Mouse (Mus musculus): ENCODE data around the gene Pagr1a. TPM values are rescaled to one million over a fixed set of nuclear protein-coding genes. Genes with fewer than 3 reads are reported as not detected.
A peak's percentile ranks its signal among the peaks of the same experiment; 100 is the strongest.

The Pagr1a gene
- total and polyA plus RNA-seq, 3 experiments, result 60.2 to 85.9 TPM; not detected in 1

- TF ChIP-seq CHD2 (IDR thresholded peaks at IDR 0.05; ENCODE audit: low read length) (no peak), E2F4 (IDR thresholded peaks at IDR 0.05; ENCODE audit: borderline replicate concordance, low read depth, low read length) (no peak), TBP (IDR thresholded peaks at IDR 0.05; ENCODE audit: low read depth, low read length) (0 out of 2 replicates have a peak, but pooled peaks have one; percentile 18), SMC3 (IDR thresholded peaks at IDR 0.05; ENCODE audit: low read depth, low read length) (peak; percentile 12; the same call in 1 of the 2 replicates), HCFC1 (IDR thresholded peaks at IDR 0.05; ENCODE audit: low read depth, low read length) (peak; percentile 77), USF1 (IDR thresholded peaks at IDR 0.05; ENCODE audit: low read depth, low read length) (no peak), NRF1 (IDR thresholded peaks at IDR 0.05; ENCODE audit: insufficient read depth, low read depth, low read length, poor library complexity, severe bottlenecking) (no peak), KAT2A (conservative IDR thresholded peaks at IDR 0.05; ENCODE audit: low read depth, low read length) (no peak), MXI1 (IDR thresholded peaks at IDR 0.05; ENCODE audit: low read depth, low read length) (peak; percentile 74), TCF12 (IDR thresholded peaks at IDR 0.05; ENCODE audit: low read depth, low read length) (no peak), POLR2A (IDR thresholded peaks at IDR 0.05; ENCODE audit: control insufficient read depth in 1 of 2, insufficient read depth in 1 of 2, low read depth in 1 of 2, low read length in 2 of 2, poor library complexity in 1 of 2) (peak in 1 of 2 experiments; percentile 56; a peak in 1 of 4 replicates), ZNF384 (IDR thresholded peaks at IDR 0.05; ENCODE audit: low read depth, low read length) (no peak), ZC3H11A (IDR thresholded peaks at IDR 0.05; ENCODE audit: low read depth, low read length) (no peak), UBTF (IDR thresholded peaks at IDR 0.05; ENCODE audit: borderline replicate concordance, insufficient read depth, low read depth, low read length) (no peak), GABPA (IDR thresholded peaks at IDR 0.05; ENCODE audit: low read depth, low read length) (no peak), MAZ (IDR thresholded peaks at IDR 0.05; ENCODE audit: low read depth, low read length) (peak; percentile 38; the same call in 1 of the 2 replicates), MAFK (IDR thresholded peaks at IDR 0.05; ENCODE audit: borderline replicate concordance, low read depth, low read length) (no peak), POLR2AphosphoS5 (IDR thresholded peaks at IDR 0.05; ENCODE audit: borderline replicate concordance, low read depth, low read length) (no peak), CTCF (IDR thresholded peaks at IDR 0.05 in 2 of 3, conservative IDR thresholded peaks at IDR 0.05 in 1 of 3; ENCODE audit: control insufficient read depth in 1 of 3, insufficient read depth in 1 of 3, low read depth in 2 of 3, low read length in 3 of 3, poor library complexity in 1 of 3, severe bottlenecking in 1 of 3) (no peak), GATA1 (IDR thresholded peaks at IDR 0.05; ENCODE audit: low read depth, low read length) (no peak), RAD21 (IDR thresholded peaks at IDR 0.05; ENCODE audit: low read depth, low read length) (no peak), ZKSCAN1 (IDR thresholded peaks at IDR 0.05; ENCODE audit: low read depth, low read length) (no peak), JUND (IDR thresholded peaks at IDR 0.05; ENCODE audit: low read depth, low read length) (no peak), MYC (IDR thresholded peaks at IDR 0.05; ENCODE audit: low read depth, low read length) (no peak), ELF1 (IDR thresholded peaks at IDR 0.05; ENCODE audit: low read depth, low read length) (peak; percentile 66), POLR2AphosphoS2 (IDR thresholded peaks at IDR 0.05; ENCODE audit: low read length) (peak; percentile 85), TAL1 (IDR thresholded peaks at IDR 0.05; ENCODE audit: low read length) (no peak), CHD1 (IDR thresholded peaks at IDR 0.05; ENCODE audit: low read depth, low read length) (no peak), ZMIZ1 (IDR thresholded peaks at IDR 0.05; ENCODE audit: low read depth, low read length) (peak; percentile 57; the same call in 1 of the 2 replicates), ETS1 (IDR thresholded peaks at IDR 0.05; ENCODE audit: low read depth, low read length) (no peak), USF2 (IDR thresholded peaks at IDR 0.05; ENCODE audit: borderline replicate concordance in 1 of 2, insufficient read depth in 1 of 2, low read depth in 1 of 2, low read length in 2 of 2) (no peak), MEF2A (IDR thresholded peaks at IDR 0.05; ENCODE audit: extremely low read depth, insufficient replicate concordance, low read depth, low read length, poor library complexity, severe bottlenecking) (no peak), NELFE (IDR thresholded peaks at IDR 0.05; ENCODE audit: low read depth, low read length) (peak; percentile 48), EP300 (IDR thresholded peaks at IDR 0.05; ENCODE audit: low read depth in 1 of 2, low read length in 2 of 2) (no peak), RCOR1 (IDR thresholded peaks at IDR 0.05; ENCODE audit: low read depth, low read length) (no peak), BHLHE40 (IDR thresholded peaks at IDR 0.05; ENCODE audit: borderline replicate concordance, low read depth, low read length) (no peak), SIN3A (IDR thresholded peaks at IDR 0.05; ENCODE audit: low read length) (peak; percentile 94), MAX (IDR thresholded peaks at IDR 0.05; ENCODE audit: low read length) (0 out of 2 replicates have a peak, but pooled peaks have one; percentile 30)
- peaks cover 36% of the 10 kb centered on the region for H3K79me2 ChIP-seq (ENCODE audit: control insufficient read depth, insufficient read depth, low read length, poor library complexity)
- DNase-seq (ENCODE audit: low read depth, low spot score), result peak; percentile 82
- peaks cover 0 to 19% of the 10 kb centered on the region in 2 experiments; a peak in 3 of 4 replicates for H3K4me1 ChIP-seq (ENCODE audit: control insufficient read depth in 1 of 2, insufficient read depth in 2 of 2, low read length in 2 of 2)
- H3K27ac ChIP-seq (ENCODE audit: control insufficient read depth, low read depth, low read length), result peak within 1 kb of the TSS; percentile 70
- H3K4me3 ChIP-seq (ENCODE audit: control insufficient read depth in 1 of 2, insufficient read depth in 1 of 2, low read depth in 2 of 2, low read length in 2 of 2), result peak within 1 kb of the TSS; percentile 94 to 99
- H3K9me3 ChIP-seq (replicated peaks; ENCODE audit: insufficient read depth, low read length), result no peaks in the 10 kb centered on the region
- H3K36me3 ChIP-seq (ENCODE audit: control insufficient read depth in 1 of 2, insufficient read depth in 2 of 2, low read length in 2 of 2), result peaks cover 0 to 19% of the 10 kb centered on the region in 2 experiments; a peak in 2 of 4 replicates
- H3K9ac ChIP-seq (ENCODE audit: control insufficient read depth, low read depth, low read length, poor library complexity, severe bottlenecking), result peak within 1 kb of the TSS; percentile 83
- no peaks in the 10 kb centered on the region for H3K27me3 ChIP-seq (ENCODE audit: control insufficient read depth in 1 of 2, insufficient read depth in 2 of 2, low read length in 2 of 2)
These were observed 2.8 kb downstream of the Pagr1a start, which contains the start of gene Mvp for GRCm38 (mm10) chr7:127014320-127014719. TSS of gene Mvp (minus strand) at chr7:127014621.

All from MEL (cell line).